Mouse (Mus musculus) lung, adult 2 months (tissue): Measurements from ENCODE around the gene Klhl3. TPM values are rescaled to one million over a fixed set of nuclear protein-coding genes. Genes with fewer than 3 reads are reported as not detected.

Experiments used
- DNase-seq: peaks from one replicate; pipeline ENCODE4 v3.0.0; 2022
- H3K4me1 ChIP-seq: fragments of 200-500 bp; 2 replicates; pipeline ENCODE4 v1.6.1; 2011; ENCODE audit warnings: low read length; ENCODE audit not compliant: control insufficient read depth, insufficient read depth
- H3K4me3 ChIP-seq: fragments of 200-500 bp; replicated peaks from 2 replicates; pipeline ENCODE3; 2011; ENCODE audit warnings: low read depth, mild to moderate bottlenecking, control low read depth, low read length; ENCODE audit errors: extremely low read depth
- CTCF ChIP-seq: fragments of 200-500 bp; IDR thresholded peaks from 2 replicates; pipeline ENCODE4 v1.5.1; 2011; ENCODE audit warnings: mild to moderate bottlenecking, low read length, control low read depth; ENCODE audit not compliant: insufficient read depth
- POLR2A ChIP-seq: fragments of 200-500 bp; IDR thresholded peaks from 2 replicates; pipeline ENCODE4 v1.6.1; 2011; ENCODE audit warnings: low read depth, mild to moderate bottlenecking, control low read depth, low read length, borderline replicate concordance; ENCODE audit errors: extremely low read depth
- WGBS: fragments of 180-500 bp; shearing (Covaris S2); methylation state at CpG from one replicate; pipeline ENCODE4 v1.1.7; 2018; 5-methylcytosine and 5-hydroxymethylcytosine counted together
- polyA plus RNA-seq: library from polyadenylated mRNA; depleted of rRNA; stranded (reverse); fragments of >200 nt; gene quantifications from 2 replicates; pipeline ENCODE4 v1.2.3, GENCODE M21; 2012

Klhl3 gene
- polyA plus RNA-seq, 1 experiment = 1.8 TPM

DNA sequence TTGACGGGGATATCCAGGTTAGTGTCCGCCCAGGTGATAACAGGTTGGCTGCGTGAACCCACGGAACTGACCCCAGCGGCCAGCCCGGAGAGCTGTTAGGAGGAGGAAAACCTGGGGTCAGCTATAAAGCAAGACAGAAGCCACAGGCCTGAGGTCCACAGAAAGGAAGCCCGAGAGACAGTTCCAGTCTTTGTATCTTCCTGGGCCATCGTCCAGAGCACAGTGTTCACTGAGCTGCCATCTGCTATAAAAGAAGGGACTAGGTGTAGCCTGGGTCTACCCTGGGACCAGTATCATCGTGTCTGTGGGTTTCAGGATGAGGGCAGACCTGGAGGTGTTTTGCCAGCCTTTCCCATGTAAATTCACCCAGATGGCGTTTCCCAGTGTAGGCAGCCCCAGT, 61.7 kb downstream of the Klhl3 start:
- H3K4me1 ChIP-seq = no peaks in the 10 kb centered on the region
- TF ChIP-seq POLR2A (no peak), CTCF (no peak)
- 85% methylated on average over 10 of the region's 10 CpGs for WGBS
- DNase-seq = no peak
- no peak overlapping the region for H3K4me3 ChIP-seq

DNA sequence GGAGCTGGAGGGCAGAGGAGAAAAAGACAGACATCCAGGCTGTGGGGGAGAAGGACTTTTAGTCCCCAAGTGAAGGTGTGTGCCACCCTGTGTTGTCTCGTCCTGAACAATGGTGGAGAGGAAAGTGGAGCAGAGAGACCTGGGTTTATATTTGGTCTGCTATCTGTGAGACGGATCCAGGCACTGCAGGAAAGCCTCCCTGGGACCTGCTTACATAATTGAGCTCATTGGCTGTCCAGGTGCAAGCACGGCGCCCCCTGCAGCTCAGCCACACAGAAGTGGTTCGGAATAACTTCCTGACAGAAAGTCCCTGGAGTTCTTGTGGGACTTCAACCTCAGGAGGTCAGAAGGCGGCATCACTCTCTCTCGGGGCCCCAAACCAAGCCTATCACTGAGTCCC, 62.1 kb downstream of the Klhl3 start:
- no peak for DNase-seq
- Histone ChIP-seq H3K4me3 (no peak overlapping the region), H3K4me1 (no peaks in the 10 kb centered on the region)
- WGBS = 73% methylated on average over 7 of the region's 7 CpGs
- TF ChIP-seq POLR2A = no peak
- TF ChIP-seq CTCF = no peak

DNA sequence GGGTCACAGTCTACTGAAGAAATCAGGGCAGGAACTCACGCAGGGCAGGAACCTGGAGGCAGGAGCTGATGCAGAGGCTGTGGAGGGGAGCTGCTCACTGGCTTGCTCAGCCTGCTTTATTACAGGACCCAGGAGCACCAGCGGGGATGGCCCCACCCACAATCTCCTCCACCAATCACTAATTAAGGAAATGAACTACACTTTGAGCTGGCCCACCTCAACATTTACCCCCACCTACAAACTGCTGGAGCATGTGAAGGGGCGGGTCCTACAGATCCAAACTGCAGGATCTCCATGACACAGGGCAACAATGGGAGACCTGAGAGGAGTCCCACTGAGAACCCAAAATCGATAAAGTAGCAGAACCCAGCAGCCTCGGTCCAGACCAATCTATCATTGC, 64.3 kb downstream of the Klhl3 start:
- DNase-seq = no peak
- TF ChIP-seq CTCF = no peak
- no peak for TF ChIP-seq POLR2A
- WGBS = 78% methylated on average over 5 of the region's 5 CpGs
- Histone ChIP-seq H3K4me1 (no peaks in the 10 kb centered on the region), H3K4me3 (no peak overlapping the region)

DNA sequence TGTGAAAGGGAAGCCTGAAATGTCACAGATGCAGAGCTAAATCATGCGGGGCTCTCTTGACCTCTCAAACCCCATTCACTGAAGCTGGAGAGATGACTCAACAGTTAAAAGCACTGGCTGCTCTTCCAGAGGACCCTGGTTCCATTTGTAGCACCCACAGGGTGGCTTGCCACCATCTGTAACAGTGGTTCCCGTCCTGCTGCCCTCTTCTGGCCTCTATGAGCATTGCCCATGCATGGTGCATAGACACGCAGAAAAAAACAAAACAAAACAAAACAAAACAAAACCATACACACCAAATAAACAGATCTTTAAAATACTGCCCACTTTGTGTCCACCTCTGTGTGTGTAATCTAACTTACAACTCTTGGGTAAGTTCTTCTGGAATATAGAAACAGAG, 65.3 kb downstream of the Klhl3 start:
- no peak for DNase-seq
- TF ChIP-seq POLR2A (no peak), CTCF (peak; percentile 37; the same call in 1 of the 2 replicates)
- Histone ChIP-seq H3K4me1 (no peaks in the 10 kb centered on the region), H3K4me3 (no peak overlapping the region)
- 90% methylated on average over 3 of the region's 3 CpGs for WGBS

DNA sequence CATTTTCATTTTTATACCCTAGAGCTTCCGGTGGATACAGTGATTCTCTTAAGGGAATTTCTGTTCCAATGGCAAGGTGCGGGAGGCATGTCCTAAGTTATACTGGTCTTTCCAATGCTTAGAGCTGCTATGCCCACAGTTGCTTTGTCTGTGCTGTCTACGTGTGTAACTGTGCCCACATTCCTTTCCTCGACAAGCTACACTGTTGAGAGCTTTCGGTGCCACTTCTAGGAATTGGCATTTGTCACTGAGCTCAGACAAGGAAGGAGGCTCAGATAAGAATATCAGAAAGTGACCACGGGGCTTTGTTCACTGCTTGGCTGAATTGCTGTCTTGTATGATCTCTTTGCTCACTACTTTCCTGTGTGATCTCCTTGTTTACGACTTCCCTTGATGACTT, 67.2 kb downstream of the Klhl3 start:
- no peak for TF ChIP-seq CTCF
- no peak for TF ChIP-seq POLR2A
- Histone ChIP-seq H3K4me3 (no peak overlapping the region), H3K4me1 (no peaks in the 10 kb centered on the region)
- 71% methylated on average over 7 of the region's 7 CpGs for WGBS
- DNase-seq = no peak

DNA sequence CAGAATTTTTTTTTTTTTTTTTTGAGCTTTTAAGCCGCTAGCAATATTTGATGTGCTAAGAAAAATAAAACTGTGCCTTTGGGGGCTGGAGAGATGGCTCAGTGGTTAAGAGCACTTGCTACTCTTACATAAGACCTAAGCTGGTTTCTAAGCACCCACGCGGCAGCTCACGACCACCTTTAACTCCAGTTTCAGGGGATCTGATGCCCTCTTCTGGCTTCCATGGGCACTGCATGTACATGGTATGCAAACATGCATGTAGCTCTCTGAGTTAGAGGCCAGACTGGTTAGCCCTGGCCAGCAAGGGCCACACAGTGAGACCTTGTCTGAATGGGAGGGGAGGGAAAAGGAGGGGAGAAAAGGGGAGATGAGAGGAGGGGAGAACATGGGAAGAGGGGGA, 68.1 kb downstream of the Klhl3 start:
- no peak overlapping the region for H3K4me3 ChIP-seq
- TF ChIP-seq POLR2A (no peak), CTCF (peak; percentile 27; the same call in 1 of the 2 replicates)
- DNase-seq = no peak
- no peaks in the 10 kb centered on the region for H3K4me1 ChIP-seq
- WGBS = 57% methylated on average over 4 of the region's 4 CpGs

DNA sequence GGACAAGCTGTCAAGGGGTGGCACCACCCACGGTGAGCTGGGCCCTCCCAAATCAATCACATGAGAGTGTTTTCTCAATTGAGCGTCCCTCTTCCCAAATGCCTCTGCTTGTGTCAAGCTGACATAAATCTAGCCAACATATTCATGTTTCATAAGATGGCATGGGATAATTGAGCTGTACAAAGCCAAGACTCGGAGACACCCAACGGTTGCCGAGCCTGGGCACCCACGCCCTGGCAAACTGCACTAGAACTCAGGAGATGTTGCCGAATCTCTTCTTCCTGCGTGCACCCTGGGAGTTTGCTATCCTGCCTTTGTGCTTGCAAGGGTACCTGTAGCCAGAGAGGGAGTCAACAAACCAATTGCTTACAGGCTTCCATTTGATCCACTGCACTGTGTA, 70.1 kb downstream of the Klhl3 start:
- H3K4me1 ChIP-seq = no peaks in the 10 kb centered on the region
- 91% methylated on average over 8 of the region's 8 CpGs for WGBS
- no peak overlapping the region for H3K4me3 ChIP-seq
- no peak for DNase-seq
- TF ChIP-seq POLR2A (no peak), CTCF (no peak)

DNA sequence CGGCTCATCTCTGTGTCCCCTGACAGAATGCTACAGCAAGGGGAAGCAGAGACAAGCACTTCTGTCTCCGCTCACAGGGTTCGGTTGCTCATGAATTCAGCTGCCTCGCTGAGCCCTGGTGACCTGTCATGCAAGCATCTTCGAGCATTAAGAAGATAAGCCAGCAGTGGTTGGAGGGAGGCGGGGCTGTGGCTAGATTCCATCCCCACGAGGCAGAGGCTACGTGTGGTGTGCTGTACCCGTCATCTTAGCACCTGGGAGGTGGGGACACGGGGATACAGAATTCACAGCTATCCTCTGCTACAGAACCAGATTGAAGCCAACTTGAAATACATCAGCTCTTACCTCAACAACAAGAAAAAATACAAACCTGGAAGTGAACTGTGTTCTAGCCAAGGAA, 73.3 kb downstream of the Klhl3 start:
- WGBS = 67% methylated on average over 10 of the region's 10 CpGs
- no peaks in the 10 kb centered on the region for H3K4me1 ChIP-seq
- TF ChIP-seq POLR2A (no peak), CTCF (no peak)
- no peak for DNase-seq
- H3K4me3 ChIP-seq = no peak overlapping the region

DNA sequence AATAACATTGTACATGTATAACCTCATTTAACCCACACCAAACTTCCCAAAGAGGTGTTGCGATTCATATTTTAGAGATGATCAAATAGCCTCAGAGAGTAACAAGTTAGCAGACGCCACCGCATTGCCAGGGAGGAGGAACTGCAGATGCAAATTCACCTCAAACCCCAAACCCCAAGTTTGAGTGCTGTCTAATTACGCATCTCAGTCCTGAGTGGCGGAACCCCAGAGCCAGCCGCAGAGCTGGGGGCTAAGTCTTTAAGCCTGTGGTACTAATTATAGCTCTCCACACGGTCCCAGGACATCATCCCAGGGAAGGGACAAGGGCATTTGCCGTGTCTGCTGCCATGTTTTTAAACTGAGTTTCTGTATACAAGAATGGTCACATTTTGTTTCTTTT, 75.9 kb downstream of the Klhl3 start:
- DNase-seq = no peak
- no peaks in the 10 kb centered on the region for H3K4me1 ChIP-seq
- H3K4me3 ChIP-seq = no peak overlapping the region
- no peak for TF ChIP-seq CTCF
- no peak for TF ChIP-seq POLR2A
- WGBS = 79% methylated on average over 8 of the region's 8 CpGs

DNA sequence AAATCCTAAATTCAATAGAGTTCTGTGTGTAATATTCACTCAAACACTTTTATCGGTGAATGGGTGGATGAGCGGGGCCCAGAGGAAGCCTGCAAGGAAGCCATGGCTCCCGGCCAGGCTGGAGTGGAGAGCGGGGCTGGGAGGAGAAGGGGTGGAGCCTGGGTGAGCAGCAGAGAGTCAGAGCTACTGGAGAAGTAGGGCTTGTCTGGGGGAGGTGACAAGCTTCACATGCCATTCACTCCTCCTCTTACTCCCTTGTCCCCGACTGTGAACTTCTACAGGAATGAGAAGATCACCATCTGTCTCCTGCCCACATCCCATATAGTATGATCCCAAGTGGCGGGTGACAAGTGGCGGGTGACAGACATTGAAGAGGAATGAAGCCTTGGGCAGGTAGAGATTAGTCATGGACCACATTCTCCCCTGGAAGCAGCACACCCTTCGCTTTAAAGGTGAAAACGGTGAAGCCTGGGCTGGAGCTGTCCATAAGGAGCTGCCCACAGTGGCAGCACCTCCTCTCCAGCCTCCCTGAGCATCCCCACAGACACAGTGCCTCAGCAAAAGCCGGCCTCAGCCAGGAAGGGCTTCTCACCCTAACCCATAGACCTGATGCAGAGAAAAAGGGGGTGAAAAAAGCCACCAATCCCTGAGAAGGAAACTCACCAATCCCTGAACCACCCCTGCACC, 77.8 kb downstream of the Klhl3 start:
- TF ChIP-seq POLR2A (no peak), CTCF (no peak)
- H3K4me1 ChIP-seq = no peaks in the 10 kb centered on the region
- no peak overlapping the region for H3K4me3 ChIP-seq
- DNase-seq = peak; percentile 52
- 41% methylated on average over 10 of the region's 10 CpGs for WGBS
